Mouse (Mus musculus): ENCODE measurements around the gene Cela3b. TPM values are rescaled to one million over a fixed set of nuclear protein-coding genes. Genes with fewer than 3 reads are reported as not detected.

The Cela3b gene
- total and polyA plus RNA-seq, 2 experiments: 0.42 to 59.5 TPM

GRCm38 (mm10) chr4:137409691-137410090, 20.6 kb downstream of the Cela3b start, which contains the start of gene Cela3a:
TSS of gene Cela3a (minus strand) at chr4:137409791.
- H3K27me3 ChIP-seq (ENCODE audit: control insufficient read depth, insufficient read depth, low read length): no peaks in the 10 kb centered on the region
- no peak within 1 kb of the TSS for H3K27ac ChIP-seq (replicated peaks; ENCODE audit: insufficient read depth, low read depth, low read length)

GRCm38 (mm10) chr4:137405571-137405970, 24.8 kb downstream of the Cela3b start:
- no peaks in the 10 kb centered on the region for H3K79me2 ChIP-seq (ENCODE audit: control insufficient read depth, insufficient read depth, low read length)
- DNase-seq (ENCODE audit: extremely low read depth, low read depth, low spot score): no peak
- H3K27ac ChIP-seq (replicated peaks; ENCODE audit: insufficient read depth, low read depth, low read length): no peak overlapping the region
- no peak for TF ChIP-seq CTCF (IDR thresholded peaks at IDR 0.05; ENCODE audit: low read depth, low read length)
- no peak for TF ChIP-seq POLR2A (IDR thresholded peaks at IDR 0.05; ENCODE audit: extremely low read depth, insufficient read depth, low read length)
- H3K4me1 ChIP-seq (ENCODE audit: control insufficient read depth, insufficient read depth, low read length): no peaks in the 10 kb centered on the region
- H3K27me3 ChIP-seq (ENCODE audit: control insufficient read depth, insufficient read depth, low read length): no peaks in the 10 kb centered on the region
- no peak overlapping the region for H3K9ac ChIP-seq (ENCODE audit: low read depth, low read length)
- no peaks in the 10 kb centered on the region for H3K36me3 ChIP-seq (ENCODE audit: control insufficient read depth, insufficient read depth, low read length)
- no peak overlapping the region for H3K4me3 ChIP-seq (ENCODE audit: insufficient read depth, low read depth, low read length)
- 92% methylated on average over 3 of the region's 3 CpGs for WGBS

More at GRCm38 (mm10) chr4:137409691-137410090, 20.6 kb downstream of the Cela3b start, which contains the start of gene Cela3a:
- Histone ChIP-seq H3K79me2 (ENCODE audit: control insufficient read depth, insufficient read depth, low read length) (no peaks in the 10 kb centered on the region), H3K36me3 (ENCODE audit: control insufficient read depth, insufficient read depth, low read length) (no peaks in the 10 kb centered on the region), H3K4me3 (ENCODE audit: insufficient read depth, low read depth, low read length) (no peak within 1 kb of the TSS), H3K4me1 (ENCODE audit: control insufficient read depth, insufficient read depth, low read length) (no peaks in the 10 kb centered on the region), H3K9ac (ENCODE audit: low read depth, low read length) (no peak within 1 kb of the TSS)
- WGBS: 98% methylated on average over 5 of the region's 5 CpGs
- no peak for TF ChIP-seq CTCF (IDR thresholded peaks at IDR 0.05; ENCODE audit: low read depth, low read length)
- TF ChIP-seq POLR2A (IDR thresholded peaks at IDR 0.05; ENCODE audit: extremely low read depth, insufficient read depth, low read length): no peak
- no peak for DNase-seq (ENCODE audit: extremely low read depth, low read depth, low spot score)

GRCm38 (mm10) chr4:137396641-137397525, 33.5 kb downstream of the Cela3b start:
- 72% methylated on average over 15 of the region's 15 CpGs for WGBS
- H3K9ac ChIP-seq (ENCODE audit: low read depth, low read length): no peak overlapping the region
- H3K79me2 ChIP-seq (ENCODE audit: control insufficient read depth, insufficient read depth, low read length): no peaks in the 10 kb centered on the region
- H3K27ac ChIP-seq (replicated peaks; ENCODE audit: insufficient read depth, low read depth, low read length): no peak overlapping the region
- no peak overlapping the region for H3K4me3 ChIP-seq (ENCODE audit: insufficient read depth, low read depth, low read length)
- peak; percentile 35 for DNase-seq (ENCODE audit: extremely low read depth, low read depth, low spot score)
- H3K36me3 ChIP-seq (ENCODE audit: control insufficient read depth, insufficient read depth, low read length): no peaks in the 10 kb centered on the region
- no peaks in the 10 kb centered on the region for H3K4me1 ChIP-seq (ENCODE audit: control insufficient read depth, insufficient read depth, low read length)
- H3K27me3 ChIP-seq (ENCODE audit: control insufficient read depth, insufficient read depth, low read length): no peaks in the 10 kb centered on the region
- no peak for TF ChIP-seq POLR2A (IDR thresholded peaks at IDR 0.05; ENCODE audit: extremely low read depth, insufficient read depth, low read length)
- no peak for TF ChIP-seq CTCF (IDR thresholded peaks at IDR 0.05; ENCODE audit: low read depth, low read length)

GRCm38 (mm10) chr4:137393378-137394135, 36.8 kb downstream of the Cela3b start:
- WGBS: 64% methylated on average over 9 of the region's 9 CpGs
- DNase-seq (ENCODE audit: extremely low read depth, low read depth, low spot score): no peak
- H3K27me3 ChIP-seq (ENCODE audit: control insufficient read depth, insufficient read depth, low read length): no peaks in the 10 kb centered on the region
- H3K36me3 ChIP-seq (ENCODE audit: control insufficient read depth, insufficient read depth, low read length): no peaks in the 10 kb centered on the region
- peaks cover 7% of the 10 kb centered on the region for H3K4me1 ChIP-seq (ENCODE audit: control insufficient read depth, insufficient read depth, low read length)
- H3K79me2 ChIP-seq (ENCODE audit: control insufficient read depth, insufficient read depth, low read length): no peaks in the 10 kb centered on the region
- no peak overlapping the region for H3K4me3 ChIP-seq (ENCODE audit: insufficient read depth, low read depth, low read length)
- no peak overlapping the region for H3K9ac ChIP-seq (ENCODE audit: low read depth, low read length)
- no peak for TF ChIP-seq CTCF (IDR thresholded peaks at IDR 0.05; ENCODE audit: low read depth, low read length)
- no peak for TF ChIP-seq POLR2A (IDR thresholded peaks at IDR 0.05; ENCODE audit: extremely low read depth, insufficient read depth, low read length)
- H3K27ac ChIP-seq (replicated peaks; ENCODE audit: insufficient read depth, low read depth, low read length): no peak overlapping the region

GRCm38 (mm10) chr4:137392874-137393273, 37.5 kb downstream of the Cela3b start:
- no peaks in the 10 kb centered on the region for H3K36me3 ChIP-seq (ENCODE audit: control insufficient read depth, insufficient read depth, low read length)
- H3K4me1 ChIP-seq (ENCODE audit: control insufficient read depth, insufficient read depth, low read length): peaks cover 7% of the 10 kb centered on the region
- no peak overlapping the region for H3K4me3 ChIP-seq (ENCODE audit: insufficient read depth, low read depth, low read length)
- no peak overlapping the region for H3K27ac ChIP-seq (replicated peaks; ENCODE audit: insufficient read depth, low read depth, low read length)
- H3K9ac ChIP-seq (ENCODE audit: low read depth, low read length): no peak overlapping the region
- no peak for DNase-seq (ENCODE audit: extremely low read depth, low read depth, low spot score)
- H3K79me2 ChIP-seq (ENCODE audit: control insufficient read depth, insufficient read depth, low read length): no peaks in the 10 kb centered on the region
- WGBS: 87% methylated on average over 9 of the region's 9 CpGs
- H3K27me3 ChIP-seq (ENCODE audit: control insufficient read depth, insufficient read depth, low read length): no peaks in the 10 kb centered on the region
- TF ChIP-seq POLR2A (IDR thresholded peaks at IDR 0.05; ENCODE audit: extremely low read depth, insufficient read depth, low read length): no peak
- TF ChIP-seq CTCF (IDR thresholded peaks at IDR 0.05; ENCODE audit: low read depth, low read length): no peak

Measured in liver, adult 2 months (tissue).